Mouse (Mus musculus): Measurements from ENCODE around the gene D430041D05Rik. TPM values are rescaled to one million over a fixed set of nuclear protein-coding genes. Genes with fewer than 3 reads are reported as not detected.

Gene D430041D05Rik
- polyA plus RNA-seq, 1 experiment from 2014 or later, result 0.06 TPM

DNA sequence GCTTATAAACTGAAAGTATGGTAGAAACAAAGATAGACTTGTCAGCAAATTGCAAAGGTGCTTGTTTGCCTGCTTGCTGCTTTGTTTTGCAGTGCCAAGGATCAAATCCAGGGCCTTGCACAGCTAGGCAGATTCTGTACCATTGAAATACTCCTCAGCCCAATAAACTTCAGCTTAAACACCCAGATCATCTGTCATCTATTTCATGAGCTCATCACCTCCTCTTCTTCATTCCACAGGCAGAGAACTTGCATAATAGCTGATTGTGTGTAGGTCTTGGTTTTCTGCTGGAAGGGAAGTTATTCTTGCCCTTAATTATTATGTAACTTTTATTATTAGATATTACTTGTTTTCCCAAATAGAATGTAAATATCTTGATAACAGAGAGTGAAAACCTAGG, 73.2 kb downstream of the D430041D05Rik start:
- H3K36me3 ChIP-seq, result no peaks in the 10 kb centered on the region
- no peaks in the 10 kb centered on the region for H3K27me3 ChIP-seq
- no peak overlapping the region for H3K4me3 ChIP-seq
- no peaks in the 10 kb centered on the region for H3K4me1 ChIP-seq (replicated peaks)
- no peak overlapping the region for H3K9ac ChIP-seq
- H3K4me2 ChIP-seq, result no peak overlapping the region
- H3K27ac ChIP-seq, result no peak overlapping the region
- no peaks in the 10 kb centered on the region for H3K9me3 ChIP-seq (replicated peaks)
- ATAC-seq (replicated peaks; ENCODE audit: insufficient number of reproducible peaks, insufficient read depth, low FRiP score, low read depth), result no peak

GRCm38 (mm10) chr2:104335824-104336223, 75.0 kb downstream of the D430041D05Rik start:
- no peaks in the 10 kb centered on the region for H3K36me3 ChIP-seq
- H3K4me3 ChIP-seq, result no peak overlapping the region
- H3K27ac ChIP-seq, result no peak overlapping the region
- no peaks in the 10 kb centered on the region for H3K9me3 ChIP-seq (replicated peaks)
- no peaks in the 10 kb centered on the region for H3K27me3 ChIP-seq
- WGBS, result 79% methylated on average over 6 of the region's 6 CpGs
- H3K4me1 ChIP-seq (replicated peaks), result no peaks in the 10 kb centered on the region
- H3K9ac ChIP-seq, result no peak overlapping the region
- no peak for ATAC-seq (replicated peaks; ENCODE audit: insufficient number of reproducible peaks, insufficient read depth, low FRiP score, low read depth)
- H3K4me2 ChIP-seq, result no peak overlapping the region

DNA sequence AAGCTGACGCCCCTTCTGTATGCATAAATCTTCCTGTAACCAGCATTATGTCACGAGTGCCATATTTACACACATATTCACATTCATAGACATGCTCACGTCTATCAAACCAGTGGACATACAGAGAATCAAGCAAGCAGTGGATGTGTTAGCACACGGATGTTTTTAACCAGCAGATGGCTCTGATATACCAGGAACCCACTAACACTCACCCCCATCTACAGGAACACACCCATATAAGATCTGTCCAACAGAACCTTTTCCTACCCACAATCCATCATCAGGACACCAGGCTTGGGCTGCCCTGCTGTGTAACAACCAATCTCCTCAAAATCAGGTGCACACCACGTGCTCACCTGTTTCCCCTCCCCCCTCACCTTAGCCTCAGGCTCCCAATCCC, 76.9 kb downstream of the D430041D05Rik start:
- Histone ChIP-seq H3K9ac (no peak overlapping the region), H3K27ac (no peak overlapping the region), H3K9me3 (replicated peaks) (no peaks in the 10 kb centered on the region), H3K4me3 (no peak overlapping the region), H3K4me1 (replicated peaks) (no peaks in the 10 kb centered on the region), H3K27me3 (no peaks in the 10 kb centered on the region), H3K4me2 (no peak overlapping the region), H3K36me3 (no peaks in the 10 kb centered on the region)
- no peak for ATAC-seq (replicated peaks; ENCODE audit: insufficient number of reproducible peaks, insufficient read depth, low FRiP score, low read depth)
- WGBS, result 65% methylated on average over 5 of the region's 5 CpGs

DNA sequence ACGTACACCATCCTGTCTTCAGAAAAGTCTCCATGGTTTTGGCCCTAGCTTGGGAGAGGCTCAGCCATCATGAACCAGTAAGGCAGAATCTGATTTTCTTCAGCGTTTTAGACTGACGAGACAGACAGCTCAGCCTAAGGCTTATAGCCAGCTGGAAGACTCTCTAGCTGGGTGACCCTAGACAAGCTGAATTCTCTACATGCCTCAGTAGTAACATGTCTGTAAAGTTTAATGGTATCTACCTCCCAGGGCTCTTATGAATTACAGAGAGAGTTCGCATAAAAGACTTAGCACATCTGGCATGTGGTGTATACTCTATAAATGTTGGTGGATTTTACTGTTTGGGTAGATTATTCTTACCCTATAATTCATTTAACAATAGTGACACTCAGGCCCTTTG, 78.1 kb downstream of the D430041D05Rik start:
- no peak for ATAC-seq (replicated peaks; ENCODE audit: insufficient number of reproducible peaks, insufficient read depth, low FRiP score, low read depth)
- H3K36me3 ChIP-seq, result no peaks in the 10 kb centered on the region
- H3K4me1 ChIP-seq (replicated peaks), result no peaks in the 10 kb centered on the region
- H3K9me3 ChIP-seq (replicated peaks), result no peaks in the 10 kb centered on the region
- no peak overlapping the region for H3K9ac ChIP-seq
- no peak overlapping the region for H3K27ac ChIP-seq
- 71% methylated on average over 4 of the region's 4 CpGs for WGBS
- H3K27me3 ChIP-seq, result no peaks in the 10 kb centered on the region
- H3K4me2 ChIP-seq, result no peak overlapping the region
- H3K4me3 ChIP-seq, result no peak overlapping the region

DNA sequence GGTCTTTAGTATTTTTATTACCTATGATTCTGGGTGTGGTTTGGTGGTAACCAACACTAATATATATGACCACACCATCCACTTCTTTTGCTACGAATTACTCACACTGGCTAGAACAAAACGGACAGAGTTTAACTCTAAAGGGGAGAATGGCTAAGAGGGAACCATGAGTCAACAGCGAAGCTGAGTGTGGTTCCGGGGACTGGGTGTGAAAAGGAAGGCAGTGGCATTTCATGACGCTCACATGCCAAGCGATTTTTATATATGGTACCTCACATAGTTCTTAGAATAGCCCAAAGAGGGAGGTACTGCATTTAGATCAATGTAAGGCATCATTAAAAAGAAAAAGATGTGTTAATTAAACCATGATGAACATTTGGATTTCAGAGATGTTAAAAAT, 79.6 kb downstream of the D430041D05Rik start:
- H3K4me2 ChIP-seq, result no peak overlapping the region
- no peak for ATAC-seq (replicated peaks; ENCODE audit: insufficient number of reproducible peaks, insufficient read depth, low FRiP score, low read depth)
- 81% methylated on average over 6 of the region's 6 CpGs for WGBS
- H3K27ac ChIP-seq, result no peak overlapping the region
- H3K36me3 ChIP-seq, result no peaks in the 10 kb centered on the region
- H3K27me3 ChIP-seq, result no peaks in the 10 kb centered on the region
- no peaks in the 10 kb centered on the region for H3K9me3 ChIP-seq (replicated peaks)
- H3K4me1 ChIP-seq (replicated peaks), result no peaks in the 10 kb centered on the region
- H3K9ac ChIP-seq, result no peak overlapping the region
- H3K4me3 ChIP-seq, result no peak overlapping the region

GRCm38 (mm10) chr2:104327116-104327794, 83.6 kb downstream of the D430041D05Rik start:
- H3K4me3 ChIP-seq, result no peak overlapping the region
- ATAC-seq (replicated peaks; ENCODE audit: insufficient number of reproducible peaks, insufficient read depth, low FRiP score, low read depth), result no peak
- H3K9ac ChIP-seq, result no peak overlapping the region

DNA sequence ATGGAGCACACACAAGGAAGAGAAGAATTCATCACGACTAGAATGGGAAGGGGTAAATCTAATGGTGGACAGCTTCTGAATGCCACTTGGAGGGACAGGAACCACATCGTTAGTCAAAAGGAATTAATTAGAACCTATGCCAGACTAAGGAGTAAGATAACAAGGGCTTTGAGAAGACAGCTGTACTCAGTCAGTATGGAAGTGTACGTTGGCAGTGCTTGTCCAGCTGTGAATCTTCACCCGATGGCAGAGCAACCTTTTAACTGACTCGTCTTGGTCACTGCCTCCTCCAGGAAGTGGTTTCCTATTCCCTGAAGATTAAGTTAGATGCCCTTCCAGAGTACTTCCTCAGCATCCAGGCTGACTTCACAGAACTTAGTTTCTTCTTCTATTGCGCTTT, 87.0 kb downstream of the D430041D05Rik start:
- Histone ChIP-seq H3K27ac (no peak overlapping the region), H3K4me3 (no peak overlapping the region), H3K27me3 (no peaks in the 10 kb centered on the region), H3K9me3 (replicated peaks) (no peaks in the 10 kb centered on the region), H3K4me2 (no peak overlapping the region), H3K9ac (no peak overlapping the region), H3K4me1 (replicated peaks) (no peaks in the 10 kb centered on the region), H3K36me3 (no peaks in the 10 kb centered on the region)
- 67% methylated on average over 6 of the region's 6 CpGs for WGBS
- ATAC-seq (replicated peaks; ENCODE audit: insufficient number of reproducible peaks, insufficient read depth, low FRiP score, low read depth), result no peak

More at GRCm38 (mm10) chr2:104327116-104327794, 83.6 kb downstream of the D430041D05Rik start:
- Histone ChIP-seq H3K9me3 (replicated peaks) (no peaks in the 10 kb centered on the region), H3K36me3 (no peaks in the 10 kb centered on the region), H3K27me3 (no peaks in the 10 kb centered on the region), H3K27ac (no peak overlapping the region), H3K4me1 (replicated peaks) (no peaks in the 10 kb centered on the region), H3K4me2 (no peak overlapping the region)
- WGBS, result 72% methylated on average over 16 of the region's 16 CpGs

DNA sequence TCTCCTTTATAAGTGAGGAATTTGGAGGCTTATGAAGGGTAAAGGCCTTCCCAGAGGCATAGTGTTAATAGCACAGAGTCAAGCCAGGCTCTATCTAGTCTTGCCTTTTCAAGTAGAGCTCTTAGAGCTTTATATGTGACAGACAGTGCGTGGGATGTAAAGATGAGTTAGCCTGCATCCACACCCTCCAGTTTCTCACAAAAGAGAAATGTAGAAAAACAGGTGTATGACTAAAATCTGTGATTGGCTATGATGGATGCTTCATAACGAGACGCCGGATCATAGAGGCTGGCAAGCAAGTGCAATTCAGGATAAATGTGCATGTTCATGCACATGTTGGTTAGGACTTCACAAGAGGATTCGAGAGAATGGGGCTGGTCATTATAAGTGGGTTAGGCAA, 87.5 kb downstream of the D430041D05Rik start:
- Histone ChIP-seq H3K9me3 (replicated peaks) (no peaks in the 10 kb centered on the region), H3K27ac (no peak overlapping the region), H3K9ac (no peak overlapping the region), H3K36me3 (no peaks in the 10 kb centered on the region), H3K4me1 (replicated peaks) (no peaks in the 10 kb centered on the region), H3K4me2 (no peak overlapping the region), H3K27me3 (no peaks in the 10 kb centered on the region), H3K4me3 (no peak overlapping the region)
- ATAC-seq (replicated peaks; ENCODE audit: insufficient number of reproducible peaks, insufficient read depth, low FRiP score, low read depth), result no peak
- WGBS, result 81% methylated on average over 5 of the region's 5 CpGs

- no peak for ATAC-seq (replicated peaks; ENCODE audit: insufficient number of reproducible peaks, insufficient read depth, low FRiP score, low read depth)
- no peaks in the 10 kb centered on the region for H3K36me3 ChIP-seq
- no peak overlapping the region for H3K4me3 ChIP-seq
- no peaks in the 10 kb centered on the region for H3K9me3 ChIP-seq (replicated peaks)
- H3K4me2 ChIP-seq, result no peak overlapping the region
- no peak overlapping the region for H3K9ac ChIP-seq
- no peaks in the 10 kb centered on the region for H3K4me1 ChIP-seq (replicated peaks)
- no peak overlapping the region for H3K27ac ChIP-seq
- H3K27me3 ChIP-seq, result no peaks in the 10 kb centered on the region
- WGBS, result 82% methylated on average over 13 of the region's 13 CpGs
Measured at GRCm38 (mm10) chr2:104320061-104320624, 90.7 kb downstream of the D430041D05Rik start.

- H3K4me1 ChIP-seq (replicated peaks), result no peaks in the 10 kb centered on the region
- no peaks in the 10 kb centered on the region for H3K36me3 ChIP-seq
- H3K4me3 ChIP-seq, result no peak overlapping the region
- no peak for ATAC-seq (replicated peaks; ENCODE audit: insufficient number of reproducible peaks, insufficient read depth, low FRiP score, low read depth)
- 95% methylated on average over 10 of the region's 10 CpGs for WGBS
- H3K9ac ChIP-seq, result no peak overlapping the region
- H3K27ac ChIP-seq, result no peak overlapping the region
- no peaks in the 10 kb centered on the region for H3K9me3 ChIP-seq (replicated peaks)
- no peaks in the 10 kb centered on the region for H3K27me3 ChIP-seq
- no peak overlapping the region for H3K4me2 ChIP-seq
Measured at GRCm38 (mm10) chr2:104319443-104319842, 91.4 kb downstream of the D430041D05Rik start.

- Histone ChIP-seq H3K27ac (no peak overlapping the region), H3K36me3 (no peaks in the 10 kb centered on the region), H3K4me3 (no peak overlapping the region), H3K27me3 (no peaks in the 10 kb centered on the region), H3K9me3 (replicated peaks) (no peaks in the 10 kb centered on the region), H3K4me2 (no peak overlapping the region), H3K9ac (no peak overlapping the region), H3K4me1 (replicated peaks) (no peaks in the 10 kb centered on the region)
- WGBS, result 46% methylated on average over 8 of the region's 8 CpGs
- ATAC-seq (replicated peaks; ENCODE audit: insufficient number of reproducible peaks, insufficient read depth, low FRiP score, low read depth), result no peak
Measured at GRCm38 (mm10) chr2:104318881-104319280, 91.9 kb downstream of the D430041D05Rik start.

GRCm38 (mm10) chr2:104318259-104318658, 92.6 kb downstream of the D430041D05Rik start:
- H3K9me3 ChIP-seq (replicated peaks), result no peaks in the 10 kb centered on the region
- ATAC-seq (replicated peaks; ENCODE audit: insufficient number of reproducible peaks, insufficient read depth, low FRiP score, low read depth), result no peak
- H3K36me3 ChIP-seq, result no peaks in the 10 kb centered on the region
- WGBS, result 75% methylated on average over 2 of the region's 2 CpGs
- no peak overlapping the region for H3K27ac ChIP-seq
- no peaks in the 10 kb centered on the region for H3K27me3 ChIP-seq
- H3K4me1 ChIP-seq (replicated peaks), result no peaks in the 10 kb centered on the region
- no peak overlapping the region for H3K4me3 ChIP-seq
- H3K4me2 ChIP-seq, result no peak overlapping the region
- H3K9ac ChIP-seq, result no peak overlapping the region
